Mouse (Mus musculus): Measurements from ENCODE around the gene Usp9x. TPM values are rescaled to one million over a fixed set of nuclear protein-coding genes. Genes with fewer than 3 reads are reported as not detected.

Gene Usp9x
- polyA plus RNA-seq (2012; rRNA removed), result 13.3 and 18.9 TPM in 2 replicates

GRCm38 (mm10) chrX:13071241-13071775 is at the start of gene Usp9x:
Gene Usp9x (plus strand): TSS chrX:13071498.
- 0% methylated on average over 26 of the region's 36 CpGs for WGBS

GRCm38 (mm10) chrX:13022547-13023310 is 48.6 kb upstream of the Usp9x start:
- TF ChIP-seq POLR2A (IDR thresholded peaks at IDR 0.05; ENCODE audit: low read depth, low read length) (no peak), CTCF (conservative IDR thresholded peaks at IDR 0.05; ENCODE audit: insufficient read depth, insufficient read length, low read depth, low read length) (no peak)
- Histone ChIP-seq H3K36me3 (ENCODE audit: control insufficient read depth, insufficient read depth, low read length) (no peaks in the 10 kb centered on the region), H3K4me3 (ENCODE audit: insufficient read depth, low read depth, low read length) (no peak overlapping the region), H3K27me3 (replicated peaks; ENCODE audit: control insufficient read depth, insufficient read depth, low read length) (no peaks in the 10 kb centered on the region), H3K27ac (ENCODE audit: insufficient read depth, low read depth, low read length) (no peak overlapping the region), H3K4me1 (ENCODE audit: control insufficient read depth, insufficient read depth, low read length) (peaks cover 10% of the 10 kb centered on the region; the same call in 1 of the 2 replicates)
- DNase-seq, result no peak
- 82% methylated on average over 5 of the region's 5 CpGs for WGBS

More at GRCm38 (mm10) chrX:13071241-13071775, at the start of gene Usp9x:
- TF ChIP-seq POLR2A (IDR thresholded peaks at IDR 0.05; ENCODE audit: low read depth, low read length), result peak; percentile 70
- peak; percentile 59 for TF ChIP-seq CTCF (conservative IDR thresholded peaks at IDR 0.05; ENCODE audit: insufficient read depth, insufficient read length, low read depth, low read length)
- Histone ChIP-seq H3K36me3 (ENCODE audit: control insufficient read depth, insufficient read depth, low read length) (no peaks in the 10 kb centered on the region; the same call in 1 of the 2 replicates), H3K27me3 (replicated peaks; ENCODE audit: control insufficient read depth, insufficient read depth, low read length) (no peaks in the 10 kb centered on the region), H3K4me3 (ENCODE audit: insufficient read depth, low read depth, low read length) (peak within 1 kb of the TSS; percentile 87), H3K4me1 (ENCODE audit: control insufficient read depth, insufficient read depth, low read length) (no peaks in the 10 kb centered on the region), H3K27ac (ENCODE audit: insufficient read depth, low read depth, low read length) (peak within 1 kb of the TSS; percentile 100)
- DNase-seq, result peak; percentile 90

GRCm38 (mm10) chrX:13024539-13025202 is 46.6 kb upstream of the Usp9x start:
- Histone ChIP-seq H3K36me3 (ENCODE audit: control insufficient read depth, insufficient read depth, low read length) (no peaks in the 10 kb centered on the region), H3K27ac (ENCODE audit: insufficient read depth, low read depth, low read length) (no peak overlapping the region), H3K27me3 (replicated peaks; ENCODE audit: control insufficient read depth, insufficient read depth, low read length) (no peaks in the 10 kb centered on the region), H3K4me3 (ENCODE audit: insufficient read depth, low read depth, low read length) (no peak overlapping the region), H3K4me1 (ENCODE audit: control insufficient read depth, insufficient read depth, low read length) (peaks cover 13% of the 10 kb centered on the region; the same call in 1 of the 2 replicates)
- no peak for DNase-seq
- no peak for TF ChIP-seq CTCF (conservative IDR thresholded peaks at IDR 0.05; ENCODE audit: insufficient read depth, insufficient read length, low read depth, low read length)
- WGBS, result 89% methylated on average over 1 of the region's 1 CpGs

- TF ChIP-seq CTCF (conservative IDR thresholded peaks at IDR 0.05; ENCODE audit: insufficient read depth, insufficient read length, low read depth, low read length) (no peak), POLR2A (IDR thresholded peaks at IDR 0.05; ENCODE audit: low read depth, low read length) (no peak)
- peaks cover 13% of the 10 kb centered on the region; the same call in 1 of the 2 replicates for H3K4me1 ChIP-seq (ENCODE audit: control insufficient read depth, insufficient read depth, low read length)
- 62% methylated on average over 8 of the region's 8 CpGs for WGBS
- no peak overlapping the region; the same call in 1 of the 2 replicates for H3K27ac ChIP-seq (ENCODE audit: insufficient read depth, low read depth, low read length)
- H3K36me3 ChIP-seq (ENCODE audit: control insufficient read depth, insufficient read depth, low read length), result no peaks in the 10 kb centered on the region
- peak; percentile 42 for DNase-seq
- H3K4me3 ChIP-seq (ENCODE audit: insufficient read depth, low read depth, low read length), result no peak overlapping the region
- H3K27me3 ChIP-seq (replicated peaks; ENCODE audit: control insufficient read depth, insufficient read depth, low read length), result no peaks in the 10 kb centered on the region
Observed at GRCm38 (mm10) chrX:13025286-13025685, 46.0 kb upstream of the Usp9x start.

- H3K27me3 ChIP-seq (replicated peaks; ENCODE audit: control insufficient read depth, insufficient read depth, low read length), result no peaks in the 10 kb centered on the region
- 42% methylated on average over 4 of the region's 4 CpGs for WGBS
- H3K36me3 ChIP-seq (ENCODE audit: control insufficient read depth, insufficient read depth, low read length), result no peaks in the 10 kb centered on the region
- H3K27ac ChIP-seq (ENCODE audit: insufficient read depth, low read depth, low read length), result peak overlapping the region; percentile 74; the same call in 1 of the 2 replicates
- no peak for TF ChIP-seq CTCF (conservative IDR thresholded peaks at IDR 0.05; ENCODE audit: insufficient read depth, insufficient read length, low read depth, low read length)
- TF ChIP-seq POLR2A (IDR thresholded peaks at IDR 0.05; ENCODE audit: low read depth, low read length), result no peak
- peaks cover 13% of the 10 kb centered on the region; the same call in 1 of the 2 replicates for H3K4me1 ChIP-seq (ENCODE audit: control insufficient read depth, insufficient read depth, low read length)
- peak; percentile 43 for DNase-seq
- H3K4me3 ChIP-seq (ENCODE audit: insufficient read depth, low read depth, low read length), result no peak overlapping the region
Observed at GRCm38 (mm10) chrX:13028156-13028555, 43.1 kb upstream of the Usp9x start.

- Histone ChIP-seq H3K36me3 (ENCODE audit: control insufficient read depth, insufficient read depth, low read length) (no peaks in the 10 kb centered on the region), H3K27ac (ENCODE audit: insufficient read depth, low read depth, low read length) (no peak overlapping the region), H3K4me1 (ENCODE audit: control insufficient read depth, insufficient read depth, low read length) (peaks cover 10% of the 10 kb centered on the region; the same call in 1 of the 2 replicates), H3K27me3 (replicated peaks; ENCODE audit: control insufficient read depth, insufficient read depth, low read length) (no peaks in the 10 kb centered on the region), H3K4me3 (ENCODE audit: insufficient read depth, low read depth, low read length) (no peak overlapping the region)
- TF ChIP-seq CTCF (conservative IDR thresholded peaks at IDR 0.05; ENCODE audit: insufficient read depth, insufficient read length, low read depth, low read length), result no peak
- no peak for TF ChIP-seq POLR2A (IDR thresholded peaks at IDR 0.05; ENCODE audit: low read depth, low read length)
- DNase-seq, result no peak
- 88% methylated on average over 6 of the region's 6 CpGs for WGBS
Observed at GRCm38 (mm10) chrX:13029996-13030395, 41.3 kb upstream of the Usp9x start.

- DNase-seq, result no peak
- WGBS, result 88% methylated on average over 4 of the region's 4 CpGs
- TF ChIP-seq CTCF (conservative IDR thresholded peaks at IDR 0.05; ENCODE audit: insufficient read depth, insufficient read length, low read depth, low read length) (no peak), POLR2A (IDR thresholded peaks at IDR 0.05; ENCODE audit: low read depth, low read length) (no peak)
Observed at GRCm38 (mm10) chrX:13037085-13037484, 34.2 kb upstream of the Usp9x start.

More at GRCm38 (mm10) chrX:13037085-13037484, 34.2 kb upstream of the Usp9x start:
- Histone ChIP-seq H3K36me3 (ENCODE audit: control insufficient read depth, insufficient read depth, low read length) (no peaks in the 10 kb centered on the region), H3K4me1 (ENCODE audit: control insufficient read depth, insufficient read depth, low read length) (no peaks in the 10 kb centered on the region), H3K27ac (ENCODE audit: insufficient read depth, low read depth, low read length) (no peak overlapping the region), H3K4me3 (ENCODE audit: insufficient read depth, low read depth, low read length) (no peak overlapping the region), H3K27me3 (replicated peaks; ENCODE audit: control insufficient read depth, insufficient read depth, low read length) (no peaks in the 10 kb centered on the region)

Data from kidney, adult 2 months (tissue).